Comparison of ENCODE assay signal across 8 mouse cellular contexts in the genomic region with DNA sequence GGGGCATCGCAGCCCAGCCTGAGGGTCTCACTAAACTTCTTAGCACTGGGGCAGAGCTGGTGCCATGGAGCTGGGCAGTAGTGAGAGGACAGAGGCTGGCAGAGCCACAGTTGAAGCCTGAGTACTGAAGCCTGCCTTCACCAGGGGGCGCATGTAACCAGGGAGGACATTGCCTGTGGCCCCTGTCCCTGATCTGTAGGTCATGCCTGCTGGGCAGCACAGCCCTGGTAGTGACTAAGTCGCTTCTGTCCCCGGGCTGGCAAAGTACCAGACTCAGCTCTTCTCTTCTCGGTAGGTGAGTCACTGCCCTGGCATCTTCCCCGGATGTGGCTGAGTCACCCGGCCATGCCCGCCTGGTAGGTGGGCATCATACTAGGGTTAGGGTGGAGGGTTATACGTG. TPM values are rescaled to one million over a fixed set of nuclear protein-coding genes. Genes with fewer than 3 reads are reported as not detected.
DNase-seq lines count a peak whose midpoint lies in the region; ATAC-seq and TF ChIP-seq lines count a peak whose summit lies in the region.

No protein-coding gene starts in this region.

- peaks cover 2% of the 10 kb centered on the region for H3K79me2 ChIP-seq in macrophage (ENCODE audit: inconsistent target)

- H3K27ac ChIP-seq in forebrain, embryonic 10.5 days = peak overlapping the region; percentile 73
- H3K27ac ChIP-seq in forebrain, embryonic 15.5 days (replicated peaks) = no peak overlapping the region
- peak overlapping the region; percentile 45; the same call in 1 of the 2 replicates for H3K27ac ChIP-seq in cerebellum, adult 2 months (ENCODE audit: insufficient read depth, low read length)
- peak overlapping the region; percentile 44; the same call in 1 of the 2 replicates for H3K27ac ChIP-seq in kidney, embryonic 16.5 days (ENCODE audit: low read length)
- H3K27ac ChIP-seq in macrophage = 0 out of 2 replicates have a peak overlapping the region, but pooled peaks have one; percentile 7
- H3K27ac ChIP-seq in stomach, embryonic 15.5 days = peak overlapping the region; percentile 88

- H3K4me3 ChIP-seq in forebrain, embryonic 10.5 days = peak overlapping the region; percentile 13
- no peak overlapping the region for H3K4me3 ChIP-seq in forebrain, embryonic 15.5 days
- no peak overlapping the region for H3K4me3 ChIP-seq in cerebellum, adult 2 months (replicated peaks; ENCODE audit: insufficient read depth, low read depth, low read length)
- no peak overlapping the region for H3K4me3 ChIP-seq in kidney, embryonic 16.5 days (ENCODE audit: low read length)
- no peak overlapping the region for H3K4me3 ChIP-seq in macrophage (ENCODE audit: inconsistent target)
- H3K4me3 ChIP-seq in stomach, embryonic 15.5 days (replicated peaks) = no peak overlapping the region

- peaks cover 88% of the 10 kb centered on the region for H3K4me1 ChIP-seq in forebrain, embryonic 10.5 days
- peaks cover 72% of the 10 kb centered on the region for H3K4me1 ChIP-seq in forebrain, embryonic 15.5 days
- H3K4me1 ChIP-seq in cerebellum, adult 2 months (ENCODE audit: control insufficient read depth, insufficient read depth, low read length) = peaks cover 64% of the 10 kb centered on the region
- peaks cover 74% of the 10 kb centered on the region for H3K4me1 ChIP-seq in kidney, embryonic 16.5 days (ENCODE audit: insufficient read depth, low read length)
- peaks cover 83% of the 10 kb centered on the region for H3K4me1 ChIP-seq in stomach, embryonic 15.5 days

- no peak overlapping the region for H3K4me2 ChIP-seq in forebrain, embryonic 15.5 days (replicated peaks)
- peak overlapping the region; percentile 34 for H3K4me2 ChIP-seq in kidney, embryonic 16.5 days (replicated peaks; ENCODE audit: low read depth, low read length)
- peak overlapping the region; percentile 36 for H3K4me2 ChIP-seq in stomach, embryonic 15.5 days

- TF ChIP-seq POLR2A in cerebellum, adult 2 months (IDR thresholded peaks at IDR 0.05; ENCODE audit: borderline replicate concordance, insufficient read depth, low read length) = no peak

- H3K36me3 ChIP-seq in forebrain, embryonic 10.5 days (replicated peaks) = peaks cover 5% of the 10 kb centered on the region
- H3K36me3 ChIP-seq in forebrain, embryonic 15.5 days = no peaks in the 10 kb centered on the region
- no peaks in the 10 kb centered on the region for H3K36me3 ChIP-seq in kidney, embryonic 16.5 days (ENCODE audit: insufficient read depth, low read length)
- no peaks in the 10 kb centered on the region for H3K36me3 ChIP-seq in macrophage (ENCODE audit: inconsistent target)
- H3K36me3 ChIP-seq in stomach, embryonic 15.5 days = no peaks in the 10 kb centered on the region

- 53% methylated on average over 9 of the region's 9 CpGs for WGBS in forebrain, embryonic 10.5 days
- 45% methylated on average over 9 of the region's 9 CpGs for WGBS in forebrain, embryonic 15.5 days
- WGBS in cerebellum, adult 2 months = 1% methylated on average over 9 of the region's 9 CpGs
- WGBS in kidney, embryonic 16.5 days = 34% methylated on average over 9 of the region's 9 CpGs
- 6% methylated on average over 9 of the region's 9 CpGs for WGBS in macrophage (ENCODE audit: missing documents)
- WGBS in stomach, embryonic 15.5 days = 42% methylated on average over 9 of the region's 9 CpGs

- DNase-seq in forebrain, embryonic 10.5 days (ENCODE audit: extremely low spot score, low spot score) = no peak
- DNase-seq in cerebellum, adult 2 months = peak; percentile 91 to 96
- DNase-seq in heart, adult 8-10 months (ENCODE audit: low spot score) = peak; percentile 65

- no peaks in the 10 kb centered on the region for H3K9me3 ChIP-seq in forebrain, embryonic 10.5 days
- H3K9me3 ChIP-seq in forebrain, embryonic 15.5 days = no peaks in the 10 kb centered on the region
- H3K9me3 ChIP-seq in kidney, embryonic 16.5 days (ENCODE audit: low read length) = no peaks in the 10 kb centered on the region
- no peaks in the 10 kb centered on the region for H3K9me3 ChIP-seq in stomach, embryonic 15.5 days

- H3K9ac ChIP-seq in forebrain, embryonic 15.5 days (replicated peaks) = no peak overlapping the region
- H3K9ac ChIP-seq in kidney, embryonic 16.5 days (replicated peaks; ENCODE audit: low read length) = peak overlapping the region; percentile 25; the same call in 1 of the 2 replicates
- H3K9ac ChIP-seq in stomach, embryonic 15.5 days = no peak overlapping the region

- H3K27me3 ChIP-seq in forebrain, embryonic 10.5 days (ENCODE audit: poor library complexity, severe bottlenecking) = peaks cover 73% of the 10 kb centered on the region
- H3K27me3 ChIP-seq in forebrain, embryonic 15.5 days = peaks cover 16% of the 10 kb centered on the region
- no peaks in the 10 kb centered on the region for H3K27me3 ChIP-seq in cerebellum, adult 2 months (ENCODE audit: control insufficient read depth, insufficient read depth, low read length)
- H3K27me3 ChIP-seq in kidney, embryonic 16.5 days (ENCODE audit: insufficient read depth, low read length) = no peaks in the 10 kb centered on the region
- H3K27me3 ChIP-seq in stomach, embryonic 15.5 days (replicated peaks) = no peaks in the 10 kb centered on the region

- no peak for ATAC-seq in forebrain, embryonic 15.5 days (replicated peaks)
- peak; percentile 44 for ATAC-seq in CD4-positive, CD25-positive, alpha-beta regulatory T cell, adult 4 months
- ATAC-seq in kidney, embryonic 16.5 days (ENCODE audit: low FRiP score, low TSS enrichment) = no peak
- ATAC-seq in stomach, embryonic 15.5 days (ENCODE audit: insufficient read depth, low FRiP score, low read depth) = no peak

- peak; percentile 59; the same call in 1 of the 2 replicates for TF ChIP-seq CTCF in cerebellum, adult 2 months (IDR thresholded peaks at IDR 0.05; ENCODE audit: borderline replicate concordance, insufficient read depth, low read depth, low read length)

RNA-seq across cellular contexts. Expression of gene Rara, which starts 5.5 kb away (rescaled TPM):
- 16.9 and 19.3 TPM in 2 replicates for polyA plus RNA-seq in forebrain, embryonic 10.5 days (2016; fragmentation: Nextera tagmentation; extraction: Ambion mirVana)
- 9.2 and 9.9 TPM in 2 replicates for polyA plus RNA-seq in forebrain, embryonic 15.5 days (2015; fragmentation: Nextera tagmentation; extraction: Ambion mirVana)
- polyA plus RNA-seq in CD4-positive, CD25-positive, alpha-beta regulatory T cell, adult 4 months (2017; shearing (Covaris generic)) = 1 to 10 TPM; 8.6 to 8.9 TPM
- polyA plus RNA-seq in cerebellum, adult 2 months (2012; rRNA removed) = 13.5 and 15.4 TPM in 2 replicates
- 10 to 100 TPM; 10.8 to 13.5 (median 11.9) TPM for total RNA-seq in heart, adult 8-10 months (2022)
- 31.4 and 32.5 TPM in 2 replicates for polyA plus RNA-seq in kidney, embryonic 16.5 days (2015; fragmentation: Nextera tagmentation; extraction: Ambion mirVana)
- 10 to 100 TPM in 20 of 26 experiments, 1 to 10 TPM in 6; 7.0 to 27.6 (median 17.2) TPM for total RNA-seq in macrophage (2018; cell fraction: chromatin; rRNA removed)
- 10 to 100 TPM in 24 of 26 experiments, 1 to 10 TPM in 2; 7.8 to 33.7 (median 21.0) TPM for total RNA-seq in macrophage (2018; cell fraction: cytosol; rRNA removed)
- total RNA-seq in macrophage (2018; cell fraction: nucleus; rRNA removed) = 10 to 100 TPM in 24 of 26 experiments, 1 to 10 TPM in 2; 6.3 to 35.2 (median 17.9) TPM
- 13.3 to 17.5 TPM (median 13.4 TPM) in 3 replicates for polyA plus RNA-seq in macrophage (2018)
- 34.0 and 41.0 TPM in 2 replicates for polyA plus RNA-seq in stomach, embryonic 15.5 days (2015; fragmentation: Nextera tagmentation; extraction: Ambion mirVana)

RNA-seq across cellular contexts. Expression of gene Cdc6, which starts 25.6 kb away (rescaled TPM):
- 68.7 and 75.8 TPM in 2 replicates for polyA plus RNA-seq in forebrain, embryonic 10.5 days (2016; fragmentation: Nextera tagmentation; extraction: Ambion mirVana)
- polyA plus RNA-seq in forebrain, embryonic 15.5 days (2015; fragmentation: Nextera tagmentation; extraction: Ambion mirVana) = 11.2 and 12.1 TPM in 2 replicates
- polyA plus RNA-seq in CD4-positive, CD25-positive, alpha-beta regulatory T cell, adult 4 months (2017; shearing (Covaris generic)) = 1 to 10 TPM; 4.1 to 8.5 TPM
- 0.30 and 0.36 TPM in 2 replicates for polyA plus RNA-seq in cerebellum, adult 2 months (2012; rRNA removed)
- under 1 TPM; 0.16 to 0.49 (median 0.25) TPM for total RNA-seq in heart, adult 8-10 months (2022)
- 36.2 and 38.6 TPM in 2 replicates for polyA plus RNA-seq in kidney, embryonic 16.5 days (2015; fragmentation: Nextera tagmentation; extraction: Ambion mirVana)
- 1 to 10 TPM in 20 of 26 experiments, under 1 TPM in 6; 0.25 to 5.5 (median 2.3) TPM for total RNA-seq in macrophage (2018; cell fraction: chromatin; rRNA removed)
- 1 to 10 TPM in 22 of 26 experiments, under 1 TPM in 4; 0.57 to 2.4 (median 1.4) TPM for total RNA-seq in macrophage (2018; cell fraction: cytosol; rRNA removed)
- 10 to 100 TPM in 1 of 26 experiments, 1 to 10 TPM in 23, under 1 TPM in 2; 0.58 to 22.6 (median 1.7) TPM for total RNA-seq in macrophage (2018; cell fraction: nucleus; rRNA removed)
- polyA plus RNA-seq in macrophage (2018) = 0.70 to 13.4 TPM (median 2.2 TPM) in 3 replicates
- polyA plus RNA-seq in stomach, embryonic 15.5 days (2015; fragmentation: Nextera tagmentation; extraction: Ambion mirVana) = 28.8 and 30.3 TPM in 2 replicates

RNA-seq across cellular contexts. Expression of gene Gjd3, which starts 49.7 kb away (rescaled TPM):
- 0.20 and 0.24 TPM in 2 replicates for polyA plus RNA-seq in forebrain, embryonic 10.5 days (2016; fragmentation: Nextera tagmentation; extraction: Ambion mirVana)
- 0.62 and 0.84 TPM in 2 replicates for polyA plus RNA-seq in forebrain, embryonic 15.5 days (2015; fragmentation: Nextera tagmentation; extraction: Ambion mirVana)
- polyA plus RNA-seq in CD4-positive, CD25-positive, alpha-beta regulatory T cell, adult 4 months (2017; shearing (Covaris generic)) = not detected
- 1.2 and 2.1 TPM in 2 replicates for polyA plus RNA-seq in cerebellum, adult 2 months (2012; rRNA removed)
- total RNA-seq in heart, adult 8-10 months (2022) = under 1 TPM in 1 of 4 experiments, not detected in 3; 0.44 TPM
- polyA plus RNA-seq in kidney, embryonic 16.5 days (2015; fragmentation: Nextera tagmentation; extraction: Ambion mirVana) = 0.59 TPM in 1 of 2 replicates, not detected in the other
- not detected for total RNA-seq in macrophage (2018; cell fraction: chromatin; rRNA removed)
- total RNA-seq in macrophage (2018; cell fraction: cytosol; rRNA removed) = not detected
- not detected for total RNA-seq in macrophage (2018; cell fraction: nucleus; rRNA removed)
- not detected in 3 replicates for polyA plus RNA-seq in macrophage (2018)
- polyA plus RNA-seq in stomach, embryonic 15.5 days (2015; fragmentation: Nextera tagmentation; extraction: Ambion mirVana) = 0.42 and 0.43 TPM in 2 replicates
